Mouse (Mus musculus) limb, embryonic 12.5 days (tissue): ENCODE measurements around the gene Actl7b. TPM values are rescaled to one million over a fixed set of nuclear protein-coding genes. Genes with fewer than 3 reads are reported as not detected.

Experiments used
- ATAC-seq: fragments of 200-750 bp; cut with Nextera tagmentation; 2 replicates; pipeline ENCODE4 v1.8.0; 2017; ENCODE audit warnings: low read depth, moderate TSS enrichment; ENCODE audit not compliant: insufficient number of reproducible peaks, insufficient read depth, low FRiP score, low TSS enrichment
- H3K27ac ChIP-seq: fragments of 300-500 bp; sonication (generic); 2 replicates; pipeline ENCODE4 v1.5.1; 2016; ENCODE audit warnings: mild to moderate bottlenecking, moderate library complexity
- H3K27me3 ChIP-seq: fragments of 300-500 bp; sonication (generic); 2 replicates; pipeline ENCODE4 v1.6.1; 2016; ENCODE audit warnings: mild to moderate bottlenecking, moderate library complexity
- H3K36me3 ChIP-seq: fragments of 300-500 bp; sonication (generic); 2 replicates; pipeline ENCODE4 v1.6.1; 2016; ENCODE audit warnings: mild to moderate bottlenecking, moderate library complexity
- H3K4me1 ChIP-seq: fragments of 300-500 bp; sonication (generic); replicated peaks from 2 replicates; pipeline ENCODE4 v1.6.1; 2016
- H3K4me2 ChIP-seq: fragments of 300-500 bp; sonication (generic); 2 replicates; pipeline ENCODE4 v1.6.1; 2016; ENCODE audit warnings: mild to moderate bottlenecking, moderate library complexity
- H3K4me3 ChIP-seq: fragments of 300-500 bp; sonication (generic); replicated peaks from 2 replicates; pipeline ENCODE4 v1.5.1; 2016; ENCODE audit warnings: mild to moderate bottlenecking
- H3K9ac ChIP-seq: fragments of 300-500 bp; sonication (generic); replicated peaks from 2 replicates; pipeline ENCODE4 v1.6.1; 2016; ENCODE audit warnings: mild to moderate bottlenecking, moderate library complexity
- H3K9me3 ChIP-seq: fragments of 300-500 bp; sonication (generic); 2 replicates; pipeline ENCODE4 v1.6.1; 2016; ENCODE audit warnings: mild to moderate bottlenecking, moderate library complexity
- WGBS: fragments of 180-500 bp; shearing (Covaris S2); methylation state at CpG from one replicate; pipeline ENCODE4 v1.1.7; 2016; 5-methylcytosine and 5-hydroxymethylcytosine counted together
- polyA plus RNA-seq: library from polyadenylated mRNA; unstranded; fragments of >200 nt; fragmentation: Nextera tagmentation; extraction: Ambion mirVana; gene quantifications from 2 replicates; pipeline ENCODE4 v1.2.1, GENCODE M21; 2016

Actl7b gene
- polyA plus RNA-seq, 1 experiment from 2014 or later, result 0.19 TPM

- H3K27me3 ChIP-seq, result no peaks in the 10 kb centered on the region
- 94% methylated on average over 20 of the region's 20 CpGs for WGBS
- H3K4me1 ChIP-seq, result no peaks in the 10 kb centered on the region
- H3K27ac ChIP-seq, result no peak overlapping the region
- no peak overlapping the region for H3K4me3 ChIP-seq
- H3K36me3 ChIP-seq, result peaks cover 21% of the 10 kb centered on the region
- H3K9ac ChIP-seq, result no peak overlapping the region
- ATAC-seq, result no peak
- H3K4me2 ChIP-seq, result no peak overlapping the region
- H3K9me3 ChIP-seq, result no peaks in the 10 kb centered on the region
Measured at GRCm38 (mm10) chr4:56740611-56741010, 632 bp downstream of the Actl7b start.

GRCm38 (mm10) chr4:56740020-56740485 lies 1.2 kb downstream of the Actl7b start, which contains the start of gene Gm26657:
Gm26657 (plus strand) TSS chr4:56740070.
- WGBS, result 87% methylated on average over 18 of the region's 18 CpGs
- peaks cover 15% of the 10 kb centered on the region for H3K36me3 ChIP-seq
- H3K27ac ChIP-seq, result no peak within 1 kb of the TSS
- no peaks in the 10 kb centered on the region for H3K4me1 ChIP-seq
- H3K9me3 ChIP-seq, result no peaks in the 10 kb centered on the region
- no peak within 1 kb of the TSS for H3K9ac ChIP-seq
- H3K4me2 ChIP-seq, result no peak within 1 kb of the TSS
- H3K4me3 ChIP-seq, result no peak within 1 kb of the TSS
- no peak for ATAC-seq
- H3K27me3 ChIP-seq, result no peaks in the 10 kb centered on the region

GRCm38 (mm10) chr4:56725839-56726238 lies 15.4 kb downstream of the Actl7b start:
- Histone ChIP-seq H3K27me3 (no peaks in the 10 kb centered on the region), H3K4me2 (no peak overlapping the region), H3K9ac (no peak overlapping the region), H3K4me1 (no peaks in the 10 kb centered on the region), H3K4me3 (no peak overlapping the region), H3K9me3 (no peaks in the 10 kb centered on the region), H3K36me3 (no peaks in the 10 kb centered on the region), H3K27ac (no peak overlapping the region)
- no peak for ATAC-seq
- 59% methylated on average over 8 of the region's 8 CpGs for WGBS

GRCm38 (mm10) chr4:56723237-56723636 lies 18.0 kb downstream of the Actl7b start:
- Histone ChIP-seq H3K27me3 (no peaks in the 10 kb centered on the region), H3K4me3 (no peak overlapping the region), H3K36me3 (no peaks in the 10 kb centered on the region), H3K27ac (no peak overlapping the region), H3K9me3 (no peaks in the 10 kb centered on the region), H3K4me1 (no peaks in the 10 kb centered on the region), H3K4me2 (no peak overlapping the region), H3K9ac (no peak overlapping the region)
- no peak for ATAC-seq
- 93% methylated on average over 6 of the region's 6 CpGs for WGBS

- Histone ChIP-seq H3K9ac (no peak overlapping the region), H3K4me3 (no peak overlapping the region), H3K27ac (no peak overlapping the region), H3K4me1 (no peaks in the 10 kb centered on the region), H3K36me3 (no peaks in the 10 kb centered on the region), H3K27me3 (no peaks in the 10 kb centered on the region), H3K4me2 (no peak overlapping the region), H3K9me3 (no peaks in the 10 kb centered on the region)
- WGBS, result 74% methylated on average over 6 of the region's 6 CpGs
- no peak for ATAC-seq
Measured at GRCm38 (mm10) chr4:56722346-56722745, 18.9 kb downstream of the Actl7b start.

- Histone ChIP-seq H3K9ac (no peak overlapping the region), H3K27ac (no peak overlapping the region), H3K4me1 (no peaks in the 10 kb centered on the region), H3K27me3 (no peaks in the 10 kb centered on the region), H3K36me3 (no peaks in the 10 kb centered on the region), H3K4me3 (no peak overlapping the region), H3K4me2 (no peak overlapping the region), H3K9me3 (no peaks in the 10 kb centered on the region)
- no peak for ATAC-seq
- 28% methylated on average over 3 of the region's 3 CpGs for WGBS
Measured at GRCm38 (mm10) chr4:56721469-56721868, 19.8 kb downstream of the Actl7b start.

GRCm38 (mm10) chr4:56720403-56720802 lies 20.8 kb downstream of the Actl7b start:
- no peak for ATAC-seq
- Histone ChIP-seq H3K9ac (no peak overlapping the region), H3K27ac (no peak overlapping the region), H3K9me3 (no peaks in the 10 kb centered on the region), H3K36me3 (no peaks in the 10 kb centered on the region), H3K4me3 (no peak overlapping the region), H3K4me1 (no peaks in the 10 kb centered on the region), H3K4me2 (no peak overlapping the region), H3K27me3 (no peaks in the 10 kb centered on the region)
- 84% methylated on average over 9 of the region's 9 CpGs for WGBS

GRCm38 (mm10) chr4:56719456-56719855 lies 21.8 kb downstream of the Actl7b start:
- ATAC-seq, result no peak
- Histone ChIP-seq H3K27me3 (no peaks in the 10 kb centered on the region), H3K9me3 (no peaks in the 10 kb centered on the region), H3K4me2 (no peak overlapping the region), H3K4me1 (no peaks in the 10 kb centered on the region), H3K36me3 (no peaks in the 10 kb centered on the region), H3K27ac (no peak overlapping the region), H3K9ac (no peak overlapping the region), H3K4me3 (no peak overlapping the region)
- 64% methylated on average over 9 of the region's 9 CpGs for WGBS

- no peaks in the 10 kb centered on the region for H3K9me3 ChIP-seq
- no peak overlapping the region for H3K4me3 ChIP-seq
- H3K9ac ChIP-seq, result no peak overlapping the region
- no peak overlapping the region for H3K4me2 ChIP-seq
- no peaks in the 10 kb centered on the region for H3K36me3 ChIP-seq
- H3K27me3 ChIP-seq, result no peaks in the 10 kb centered on the region
- H3K4me1 ChIP-seq, result no peaks in the 10 kb centered on the region
- 62% methylated on average over 12 of the region's 12 CpGs for WGBS
- H3K27ac ChIP-seq, result no peak overlapping the region
- ATAC-seq, result no peak
Measured at GRCm38 (mm10) chr4:56718573-56719442, 22.4 kb downstream of the Actl7b start.

- 74% methylated on average over 3 of the region's 3 CpGs for WGBS
- Histone ChIP-seq H3K9me3 (no peaks in the 10 kb centered on the region), H3K27ac (no peak overlapping the region), H3K27me3 (no peaks in the 10 kb centered on the region), H3K4me1 (no peaks in the 10 kb centered on the region), H3K36me3 (no peaks in the 10 kb centered on the region), H3K9ac (no peak overlapping the region), H3K4me2 (no peak overlapping the region), H3K4me3 (no peak overlapping the region)
- ATAC-seq, result no peak
Measured at GRCm38 (mm10) chr4:56717932-56718331, 23.3 kb downstream of the Actl7b start.

GRCm38 (mm10) chr4:56716801-56717200 lies 24.4 kb downstream of the Actl7b start:
- Histone ChIP-seq H3K4me2 (no peak overlapping the region), H3K27me3 (no peaks in the 10 kb centered on the region), H3K4me3 (no peak overlapping the region), H3K36me3 (no peaks in the 10 kb centered on the region), H3K9me3 (no peaks in the 10 kb centered on the region), H3K27ac (no peak overlapping the region), H3K4me1 (no peaks in the 10 kb centered on the region), H3K9ac (no peak overlapping the region)
- WGBS, result 69% methylated on average over 5 of the region's 5 CpGs
- ATAC-seq, result no peak

GRCm38 (mm10) chr4:56713155-56713554 lies 28.1 kb downstream of the Actl7b start:
- no peak overlapping the region for H3K4me2 ChIP-seq
- ATAC-seq, result no peak
- no peak overlapping the region for H3K27ac ChIP-seq
- H3K4me1 ChIP-seq, result 0 out of 2 replicates have a peak, but pooled peaks cover 3% of the 10 kb centered on the region
- H3K9ac ChIP-seq, result no peak overlapping the region
- WGBS, result 92% methylated on average over 3 of the region's 3 CpGs
- H3K9me3 ChIP-seq, result no peaks in the 10 kb centered on the region
- H3K36me3 ChIP-seq, result no peaks in the 10 kb centered on the region
- H3K4me3 ChIP-seq, result no peak overlapping the region
- H3K27me3 ChIP-seq, result no peaks in the 10 kb centered on the region
